Mouse (Mus musculus) retina, postnatal 7 days (tissue): ENCODE measurements at regions not wholly inside any gene's neighbourhood (a gene's known extent, or its start where the extent isn't known, plus 50 kb on each side); places are given as distances from the start of the nearest gene placed in this dataset.

Experiments used
- DNase-seq: peaks from one replicate; pipeline ENCODE4 v3.0.0-alpha.2; 2012; ENCODE audit warnings: low read depth, low spot score

DNA sequence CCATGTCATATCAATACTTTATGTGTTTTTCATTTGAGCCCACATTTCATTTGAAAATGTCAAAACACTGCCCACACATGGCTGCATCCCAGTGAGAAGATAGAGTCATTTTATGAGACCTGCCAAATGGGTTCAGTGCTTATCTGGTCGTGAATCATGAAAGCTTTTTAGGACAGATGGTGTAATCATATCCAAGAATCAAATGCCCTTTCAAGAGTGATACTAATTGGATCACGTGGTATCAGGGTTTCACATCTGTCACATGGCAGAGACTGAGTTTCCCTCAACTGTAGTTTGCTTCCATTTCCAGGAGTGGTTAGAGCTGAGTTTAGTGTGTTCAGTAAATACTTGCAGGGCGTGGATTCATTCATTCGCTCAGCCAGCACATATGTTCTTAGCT, 87.2 kb upstream of the Agbl1 start:
- no peak for DNase-seq

DNA sequence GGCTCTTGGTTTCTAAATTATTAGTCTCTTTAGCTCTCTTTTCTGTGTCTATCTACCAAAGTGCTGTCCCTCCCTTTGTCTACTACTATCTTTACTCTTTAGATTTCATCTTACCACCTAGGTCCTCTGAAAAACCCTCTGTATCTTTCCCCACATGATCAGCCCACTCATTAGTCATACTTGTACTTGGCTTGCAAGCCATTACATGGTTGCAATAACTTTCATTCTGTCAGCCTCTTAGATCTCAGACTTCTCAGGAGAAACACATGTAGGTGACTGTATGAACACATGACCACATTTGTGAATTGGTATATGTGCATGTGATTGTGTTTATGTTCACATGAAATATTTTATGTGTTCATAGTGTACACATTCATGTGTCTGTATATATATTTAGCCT, 83.3 kb upstream of the Agbl1 start:
- DNase-seq: no peak

DNA sequence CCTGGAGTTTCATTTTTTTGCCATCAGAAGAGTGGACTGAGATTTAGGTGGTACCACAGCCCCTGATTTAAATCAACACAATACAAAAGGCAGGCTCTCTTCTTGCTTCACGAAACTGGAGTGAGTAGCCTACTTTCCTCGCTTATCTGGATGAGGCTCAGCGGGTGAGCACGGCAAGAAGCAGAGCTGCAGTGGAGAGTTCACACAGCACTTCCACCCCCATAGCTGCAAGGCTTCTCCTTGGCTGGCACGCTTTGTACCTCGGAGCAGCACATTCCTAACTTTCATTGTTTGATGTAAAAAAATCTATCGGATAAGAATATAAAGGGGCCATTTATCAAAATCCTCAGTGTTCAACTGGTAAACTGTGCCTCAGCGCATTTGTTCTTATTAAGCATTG, 72.8 kb upstream of the Agbl1 start:
- DNase-seq: no peak

DNA sequence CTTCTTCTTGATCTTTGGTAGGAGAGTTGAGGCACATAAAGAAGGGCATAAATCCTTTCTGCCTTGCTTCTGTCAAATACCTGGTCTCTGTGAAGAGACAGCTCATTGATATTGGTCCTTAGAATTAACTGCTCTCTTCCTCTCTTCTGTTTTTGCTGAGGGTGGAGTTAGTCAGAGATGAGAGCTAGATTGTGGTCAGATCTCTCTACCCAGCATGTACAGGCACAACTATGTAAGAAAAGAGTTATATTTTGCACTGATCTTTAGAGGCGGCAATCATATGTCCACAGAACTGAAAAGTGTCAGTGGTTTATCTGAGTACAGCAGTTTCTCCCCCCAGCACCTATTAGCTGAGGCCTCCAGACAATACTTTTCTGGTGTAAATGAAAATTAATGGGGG, 65.5 kb upstream of the Agbl1 start:
- no peak for DNase-seq

DNA sequence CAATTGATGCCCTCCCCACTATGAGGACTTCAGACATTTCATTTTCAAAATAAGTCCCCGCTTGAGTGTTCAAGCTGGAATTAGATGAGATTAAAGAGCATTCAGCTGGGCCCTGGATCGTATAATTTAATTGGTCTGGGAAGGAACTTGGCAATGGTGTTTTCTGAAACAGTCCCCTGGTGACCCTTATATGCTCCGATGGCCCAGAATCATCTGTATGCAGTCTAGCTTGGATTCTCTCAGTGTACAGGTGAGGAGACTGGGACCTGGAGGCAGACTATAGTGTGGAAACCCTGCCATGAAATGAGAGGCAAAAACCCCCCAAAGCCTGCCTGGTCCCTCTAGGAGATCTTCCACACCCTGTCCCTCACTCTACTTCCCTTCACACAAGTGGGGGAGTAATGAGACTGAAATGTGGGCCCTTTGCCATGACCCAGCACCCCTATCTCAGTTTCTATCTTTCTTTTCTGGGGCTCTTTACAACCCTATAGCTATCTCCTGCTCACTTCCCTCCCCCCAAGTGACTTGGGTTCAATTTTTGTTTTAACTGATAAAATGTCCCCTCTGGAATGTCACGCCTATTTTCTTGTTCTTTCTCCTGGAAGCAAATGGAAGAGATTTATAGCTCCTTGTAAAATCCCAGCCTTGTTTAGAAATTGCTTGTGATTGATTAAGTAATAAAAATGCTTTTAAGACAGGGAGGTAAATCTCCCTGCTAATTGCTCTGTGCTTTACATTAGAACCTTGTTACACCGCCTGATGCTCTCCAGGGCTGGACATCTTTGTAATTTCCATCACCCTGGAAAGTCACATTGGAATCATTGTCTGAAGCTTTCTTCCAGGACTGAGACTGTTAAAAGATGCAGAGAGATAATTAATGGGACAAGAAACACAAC, 64.7 kb upstream of the Agbl1 start:
- no peak for DNase-seq

DNA sequence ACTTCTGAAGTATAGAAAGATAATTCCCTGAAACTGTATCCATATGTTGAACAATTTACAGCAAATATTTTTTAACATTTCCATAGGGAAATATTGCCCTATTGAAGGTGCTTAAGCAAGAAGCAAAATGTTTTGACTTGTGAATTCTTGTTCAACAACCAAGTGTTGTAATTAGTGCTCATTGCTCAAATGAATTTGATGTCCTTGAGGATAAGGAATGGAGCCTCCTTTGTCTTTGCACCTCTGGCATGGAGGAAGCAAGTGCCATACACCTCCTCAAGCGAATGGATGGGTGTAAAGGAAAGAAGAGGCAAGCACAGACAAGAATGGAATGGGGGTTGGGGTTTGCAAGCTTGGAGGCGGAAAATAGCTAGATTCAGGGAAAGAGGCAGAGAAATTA, 59.2 kb upstream of the Agbl1 start:
- no peak for DNase-seq

DNA sequence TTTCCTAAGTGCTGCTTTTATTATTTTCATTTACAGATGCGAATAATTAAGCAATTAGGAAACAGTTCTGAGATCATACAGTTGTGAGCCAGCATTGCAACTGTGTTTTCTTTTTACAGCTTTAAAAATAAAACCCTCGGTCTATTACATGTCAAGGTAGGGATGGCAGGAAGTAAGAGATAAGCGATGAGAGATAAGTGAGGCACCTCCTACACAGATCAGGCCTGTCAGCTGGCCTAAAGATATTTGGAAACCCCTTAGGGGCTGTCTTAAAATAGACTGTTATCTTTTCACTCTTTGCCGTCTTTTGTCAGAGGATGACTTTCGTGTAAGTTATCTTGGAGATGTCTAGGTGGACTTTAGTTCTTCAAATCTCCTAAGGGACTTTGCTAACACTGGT, 53.5 kb upstream of the Agbl1 start:
- DNase-seq: no peak

DNA sequence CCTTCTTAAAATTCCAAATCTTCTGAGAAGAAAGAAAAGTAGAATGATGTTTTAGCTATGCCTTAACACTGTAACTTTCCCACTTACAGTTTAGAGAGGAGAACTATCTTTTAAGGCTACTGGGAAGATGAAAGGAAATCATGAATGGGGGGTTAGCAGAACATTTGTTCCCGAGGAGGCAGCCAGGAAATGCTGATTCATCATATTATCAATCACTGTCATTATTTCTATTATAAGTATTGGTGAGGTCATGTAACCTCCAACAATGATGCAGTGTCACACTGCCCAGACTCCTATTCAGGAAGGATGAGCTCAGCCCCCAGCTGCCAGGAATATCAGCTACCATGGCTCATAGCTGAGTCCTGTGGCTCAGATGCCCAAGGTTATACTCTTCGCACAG, 52.3 kb upstream of the Agbl1 start:
- no peak for DNase-seq
